Mouse (Mus musculus): Measurements from ENCODE around the gene Commd2. TPM values are rescaled to one million over a fixed set of nuclear protein-coding genes. Genes with fewer than 3 reads are reported as not detected.

Commd2 gene
- polyA plus RNA-seq, 1 experiment: 44.1 TPM

DNA sequence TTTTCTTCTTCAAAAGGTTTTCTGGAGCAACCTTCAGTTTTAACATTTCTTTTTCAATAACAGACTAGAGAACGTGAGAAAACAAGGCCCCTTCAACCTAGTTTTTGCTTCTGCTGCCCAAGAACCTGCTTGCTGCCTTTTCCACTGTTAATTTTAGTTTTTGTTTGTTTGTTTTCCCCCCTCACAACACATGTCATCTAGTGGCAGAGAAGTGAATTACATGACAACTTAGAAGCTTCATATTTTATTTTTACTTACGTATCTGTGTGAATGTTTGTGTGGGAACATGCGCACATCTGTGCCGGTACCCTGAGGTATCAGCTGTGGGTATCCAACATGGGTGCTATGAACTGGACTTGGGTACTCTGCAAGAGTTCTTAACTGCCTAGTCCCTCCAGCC is 35.9 kb downstream of the Commd2 start:
- no peak for DNase-seq (ENCODE audit: low spot score)

- no peak for DNase-seq (ENCODE audit: low spot score)
Observed at GRCm38 (mm10) chr3:57612430-57612997, 39.0 kb downstream of the Commd2 start.

DNA sequence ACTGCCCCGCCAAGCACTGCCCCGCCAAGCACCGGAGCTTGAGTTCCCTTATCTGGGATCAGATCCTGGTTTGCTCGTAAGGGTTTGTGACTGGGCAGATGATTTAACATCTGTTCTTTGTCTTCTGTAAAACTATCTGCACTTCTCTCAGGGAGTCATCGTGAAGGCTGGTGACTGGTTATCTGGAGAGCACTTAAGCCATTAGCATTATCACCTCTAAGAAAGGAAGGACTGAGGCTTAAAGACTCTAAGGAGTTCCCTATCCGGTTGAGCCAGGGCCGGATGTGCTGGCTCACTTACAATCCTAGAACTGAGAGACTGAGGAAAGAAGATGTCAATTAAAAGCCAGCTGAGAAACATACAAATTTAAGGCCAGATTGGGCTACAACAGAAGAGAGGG is 39.7 kb downstream of the Commd2 start:
- no peak for DNase-seq (ENCODE audit: low spot score)

DNA sequence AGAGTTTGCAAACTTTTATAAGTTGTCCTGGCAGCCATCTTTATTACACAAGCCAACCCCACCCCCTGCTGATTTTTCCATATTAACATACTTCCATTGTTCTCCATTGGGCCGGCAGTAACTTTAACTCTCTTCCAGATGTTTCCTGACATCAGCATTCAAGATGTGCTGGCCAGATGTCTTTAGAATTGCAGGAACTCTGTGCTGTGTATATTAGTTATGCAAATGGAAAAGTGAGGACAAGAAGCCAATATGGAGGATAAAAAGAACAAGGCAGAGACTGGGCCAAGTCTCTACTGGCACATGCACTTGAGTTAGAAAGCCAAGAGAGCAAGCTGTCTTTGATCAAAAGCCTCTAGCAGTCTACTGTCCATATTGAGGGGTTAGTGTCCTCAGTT is 46.9 kb downstream of the Commd2 start:
- no peak for DNase-seq (ENCODE audit: low spot score)

- no peak for DNase-seq (ENCODE audit: low spot score)
Observed at GRCm38 (mm10) chr3:57603891-57604617, 47.5 kb downstream of the Commd2 start.

- no peak for DNase-seq (ENCODE audit: low spot score)
Observed at GRCm38 (mm10) chr3:57602610-57603009, 48.9 kb downstream of the Commd2 start.

DNA sequence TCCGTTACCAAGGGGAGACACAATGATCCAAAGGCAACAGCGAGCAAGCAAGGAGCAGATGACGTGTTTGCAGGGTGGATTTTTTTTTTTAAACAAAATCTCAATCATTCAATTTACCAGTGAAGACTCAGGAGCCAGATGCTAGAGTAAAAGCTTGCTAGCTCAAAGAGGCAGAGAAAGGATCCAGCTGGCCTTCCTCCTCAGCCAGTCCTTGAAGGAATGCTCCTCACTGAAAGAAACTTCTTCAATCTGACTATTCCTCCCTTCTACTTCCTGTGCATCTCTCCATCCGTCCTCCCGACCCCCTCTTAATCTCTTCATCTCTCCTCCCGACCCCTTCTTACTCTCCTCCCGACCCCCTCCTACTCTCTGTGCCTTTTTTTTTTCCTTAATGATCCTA is 54.9 kb downstream of the Commd2 start:
- DNase-seq (ENCODE audit: low spot score): no peak

GRCm38 (mm10) chr3:57595506-57595905 is 56.0 kb downstream of the Commd2 start:
- DNase-seq (ENCODE audit: low spot score): no peak

Other genes with a start within 250 kb of the Commd2 start
- 0.17 and 0.27 TPM in 2 replicates for gene Tm4sf4, start 226.4 kb downstream of the Commd2 start, polyA plus RNA-seq (2012; rRNA removed)
- gene Wwtr1, start 75.8 kb downstream of the Commd2 start, polyA plus RNA-seq (2012; rRNA removed): 63.4 and 70.5 TPM in 2 replicates
- 0.03 TPM in 1 of 2 replicates, not detected in the other for gene Ankub1, start 41.1 kb upstream of the Commd2 start, polyA plus RNA-seq (2012; rRNA removed)
- gene Rnf13, start 84.3 kb upstream of the Commd2 start, polyA plus RNA-seq (2012; rRNA removed): 78.3 and 83.2 TPM in 2 replicates
- gene Pfn2, start 196.4 kb upstream of the Commd2 start, polyA plus RNA-seq (2012; rRNA removed): 69.7 and 92.5 TPM in 2 replicates